Mouse (Mus musculus): ENCODE measurements around the gene Il20. TPM values are rescaled to one million over a fixed set of nuclear protein-coding genes. Genes with fewer than 3 reads are reported as not detected.

Gene Il20
- polyA plus RNA-seq, 1 experiment, result not detected

GRCm38 (mm10) chr1:130875910-130876309 lies 35.3 kb downstream of the Il20 start:
- peaks cover 6% of the 10 kb centered on the region; the same call in 1 of the 2 replicates for H3K4me1 ChIP-seq (replicated peaks; ENCODE audit: control insufficient read depth, insufficient read depth, low read length)
- H3K27me3 ChIP-seq (ENCODE audit: control insufficient read depth, insufficient read depth, low read length), result no peaks in the 10 kb centered on the region; the same call in 1 of the 2 replicates
- no peak overlapping the region for H3K27ac ChIP-seq (ENCODE audit: control insufficient read depth, insufficient read depth, low read length)
- no peak; the same call in 1 of the 2 replicates for TF ChIP-seq CTCF (IDR thresholded peaks at IDR 0.05; ENCODE audit: borderline replicate concordance, control insufficient read depth, extremely low read depth, insufficient read depth, low read length, poor library complexity)
- TF ChIP-seq POLR2A (IDR thresholded peaks at IDR 0.05; ENCODE audit: control insufficient read depth, extremely low read depth, insufficient read depth, low read length, poor library complexity), result no peak
- no peaks in the 10 kb centered on the region for H3K36me3 ChIP-seq (ENCODE audit: control insufficient read depth, insufficient read depth, low read length)
- WGBS, result 76% methylated on average over 3 of the region's 3 CpGs
- DNase-seq, result no peak
- no peak overlapping the region for H3K4me3 ChIP-seq (ENCODE audit: control insufficient read depth, insufficient read depth, low read length)

GRCm38 (mm10) chr1:130875139-130875538 lies 36.1 kb downstream of the Il20 start:
- WGBS, result 54% methylated on average over 3 of the region's 3 CpGs
- H3K27ac ChIP-seq (ENCODE audit: control insufficient read depth, insufficient read depth, low read length), result no peak overlapping the region
- peak; percentile 25 for DNase-seq
- H3K27me3 ChIP-seq (ENCODE audit: control insufficient read depth, insufficient read depth, low read length), result no peaks in the 10 kb centered on the region; the same call in 1 of the 2 replicates
- no peaks in the 10 kb centered on the region for H3K36me3 ChIP-seq (ENCODE audit: control insufficient read depth, insufficient read depth, low read length)
- H3K4me1 ChIP-seq (replicated peaks; ENCODE audit: control insufficient read depth, insufficient read depth, low read length), result peaks cover 6% of the 10 kb centered on the region; the same call in 1 of the 2 replicates
- no peak overlapping the region for H3K4me3 ChIP-seq (ENCODE audit: control insufficient read depth, insufficient read depth, low read length)
- no peak for TF ChIP-seq CTCF (IDR thresholded peaks at IDR 0.05; ENCODE audit: borderline replicate concordance, control insufficient read depth, extremely low read depth, insufficient read depth, low read length, poor library complexity)
- TF ChIP-seq POLR2A (IDR thresholded peaks at IDR 0.05; ENCODE audit: control insufficient read depth, extremely low read depth, insufficient read depth, low read length, poor library complexity), result no peak

- Histone ChIP-seq H3K27me3 (ENCODE audit: control insufficient read depth, insufficient read depth, low read length) (no peaks in the 10 kb centered on the region; the same call in 1 of the 2 replicates), H3K27ac (ENCODE audit: control insufficient read depth, insufficient read depth, low read length) (no peak overlapping the region), H3K36me3 (ENCODE audit: control insufficient read depth, insufficient read depth, low read length) (no peaks in the 10 kb centered on the region), H3K4me1 (replicated peaks; ENCODE audit: control insufficient read depth, insufficient read depth, low read length) (peaks cover 2% of the 10 kb centered on the region; the same call in 1 of the 2 replicates), H3K4me3 (ENCODE audit: control insufficient read depth, insufficient read depth, low read length) (no peak overlapping the region)
- WGBS, result 29% methylated on average over 2 of the region's 2 CpGs
- TF ChIP-seq POLR2A (IDR thresholded peaks at IDR 0.05; ENCODE audit: control insufficient read depth, extremely low read depth, insufficient read depth, low read length, poor library complexity), result no peak
- no peak for TF ChIP-seq CTCF (IDR thresholded peaks at IDR 0.05; ENCODE audit: borderline replicate concordance, control insufficient read depth, extremely low read depth, insufficient read depth, low read length, poor library complexity)
- DNase-seq, result no peak
These were observed 38.3 kb downstream of the Il20 start for GRCm38 (mm10) chr1:130872912-130873311.

GRCm38 (mm10) chr1:130865541-130866221 lies 45.6 kb downstream of the Il20 start, which contains the start of gene Fcmr:
Gene Fcmr (plus strand): TSS chr1:130865669.
- 83% methylated on average over 7 of the region's 7 CpGs for WGBS
- H3K4me1 ChIP-seq (replicated peaks; ENCODE audit: control insufficient read depth, insufficient read depth, low read length), result peaks cover 16% of the 10 kb centered on the region
- no peaks in the 10 kb centered on the region for H3K36me3 ChIP-seq (ENCODE audit: control insufficient read depth, insufficient read depth, low read length)
- H3K27ac ChIP-seq (ENCODE audit: control insufficient read depth, insufficient read depth, low read length), result no peak within 1 kb of the TSS; the same call in 1 of the 2 replicates
- no peak within 1 kb of the TSS for H3K4me3 ChIP-seq (ENCODE audit: control insufficient read depth, insufficient read depth, low read length)
- no peaks in the 10 kb centered on the region for H3K27me3 ChIP-seq (ENCODE audit: control insufficient read depth, insufficient read depth, low read length)
- TF ChIP-seq POLR2A (IDR thresholded peaks at IDR 0.05; ENCODE audit: control insufficient read depth, extremely low read depth, insufficient read depth, low read length, poor library complexity) (no peak), CTCF (IDR thresholded peaks at IDR 0.05; ENCODE audit: borderline replicate concordance, control insufficient read depth, extremely low read depth, insufficient read depth, low read length, poor library complexity) (no peak)
- no peak for DNase-seq

GRCm38 (mm10) chr1:130864741-130865140 lies 46.5 kb downstream of the Il20 start:
- H3K27ac ChIP-seq (ENCODE audit: control insufficient read depth, insufficient read depth, low read length), result no peak overlapping the region; the same call in 1 of the 2 replicates
- TF ChIP-seq CTCF (IDR thresholded peaks at IDR 0.05; ENCODE audit: borderline replicate concordance, control insufficient read depth, extremely low read depth, insufficient read depth, low read length, poor library complexity), result no peak
- no peak for TF ChIP-seq POLR2A (IDR thresholded peaks at IDR 0.05; ENCODE audit: control insufficient read depth, extremely low read depth, insufficient read depth, low read length, poor library complexity)
- no peak overlapping the region for H3K4me3 ChIP-seq (ENCODE audit: control insufficient read depth, insufficient read depth, low read length)
- 87% methylated on average over 5 of the region's 5 CpGs for WGBS
- peaks cover 16% of the 10 kb centered on the region for H3K4me1 ChIP-seq (replicated peaks; ENCODE audit: control insufficient read depth, insufficient read depth, low read length)
- no peaks in the 10 kb centered on the region for H3K36me3 ChIP-seq (ENCODE audit: control insufficient read depth, insufficient read depth, low read length)
- no peak for DNase-seq
- H3K27me3 ChIP-seq (ENCODE audit: control insufficient read depth, insufficient read depth, low read length), result no peaks in the 10 kb centered on the region

- TF ChIP-seq CTCF (IDR thresholded peaks at IDR 0.05; ENCODE audit: borderline replicate concordance, control insufficient read depth, extremely low read depth, insufficient read depth, low read length, poor library complexity), result no peak
- no peak for TF ChIP-seq POLR2A (IDR thresholded peaks at IDR 0.05; ENCODE audit: control insufficient read depth, extremely low read depth, insufficient read depth, low read length, poor library complexity)
- Histone ChIP-seq H3K27me3 (ENCODE audit: control insufficient read depth, insufficient read depth, low read length) (no peaks in the 10 kb centered on the region), H3K4me3 (ENCODE audit: control insufficient read depth, insufficient read depth, low read length) (no peak overlapping the region), H3K27ac (ENCODE audit: control insufficient read depth, insufficient read depth, low read length) (no peak overlapping the region), H3K36me3 (ENCODE audit: control insufficient read depth, insufficient read depth, low read length) (no peaks in the 10 kb centered on the region), H3K4me1 (replicated peaks; ENCODE audit: control insufficient read depth, insufficient read depth, low read length) (peaks cover 16% of the 10 kb centered on the region)
- peak; percentile 53 for DNase-seq
- WGBS, result 16% methylated on average over 4 of the region's 4 CpGs
These were observed 47.0 kb downstream of the Il20 start for GRCm38 (mm10) chr1:130864238-130864637.

Measured in thymus, adult 2 months (tissue).